Mouse (Mus musculus): ENCODE measurements around the gene Ica1.

Ica1 gene

DNA sequence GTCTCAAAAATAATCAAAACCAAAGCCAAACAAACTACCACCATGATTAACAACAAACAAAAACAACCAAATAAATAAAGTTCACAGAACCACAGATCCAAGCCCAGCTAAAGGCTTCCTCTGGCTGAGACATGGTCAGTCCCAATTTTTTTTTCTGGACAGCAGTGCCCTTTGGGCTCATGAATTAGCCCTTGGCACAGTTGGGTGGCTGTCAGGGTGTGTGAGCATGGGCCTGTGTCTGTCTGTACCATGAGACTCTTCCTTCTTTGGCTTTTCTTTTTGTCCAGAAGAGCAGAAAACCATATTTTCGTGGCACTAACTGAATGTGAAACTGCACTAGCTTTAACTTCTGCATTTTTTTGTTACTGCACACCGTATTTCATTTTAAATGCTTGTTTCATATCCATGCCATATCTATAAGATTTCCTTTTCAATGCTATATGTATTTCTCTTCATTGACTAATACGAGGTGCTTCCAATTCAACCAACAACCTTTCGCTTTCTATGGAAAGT is 34.0 kb downstream of the Ica1 start:
- no peak for DNase-seq (ENCODE audit: low read depth, low spot score)

DNA sequence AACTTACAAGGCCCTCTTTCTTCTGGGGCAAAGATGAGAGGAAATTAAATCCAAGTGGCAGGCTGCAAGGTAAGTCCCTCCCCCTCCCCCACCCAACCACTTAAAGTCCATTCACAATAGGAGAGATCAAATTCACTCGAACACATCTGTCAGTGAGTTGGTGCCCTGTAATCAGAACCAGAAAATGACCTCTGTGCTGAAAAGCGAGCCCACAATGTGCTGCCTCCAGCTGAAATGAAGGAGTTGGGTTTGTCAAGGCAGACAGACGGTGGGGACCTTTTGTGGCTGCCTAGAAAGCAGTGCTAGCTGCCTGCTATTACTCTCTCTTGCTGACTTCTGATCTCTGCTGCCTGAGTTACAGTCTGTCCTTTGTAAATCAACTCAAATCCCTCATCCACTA is 35.8 kb downstream of the Ica1 start:
- DNase-seq (ENCODE audit: low read depth, low spot score) = no peak

DNA sequence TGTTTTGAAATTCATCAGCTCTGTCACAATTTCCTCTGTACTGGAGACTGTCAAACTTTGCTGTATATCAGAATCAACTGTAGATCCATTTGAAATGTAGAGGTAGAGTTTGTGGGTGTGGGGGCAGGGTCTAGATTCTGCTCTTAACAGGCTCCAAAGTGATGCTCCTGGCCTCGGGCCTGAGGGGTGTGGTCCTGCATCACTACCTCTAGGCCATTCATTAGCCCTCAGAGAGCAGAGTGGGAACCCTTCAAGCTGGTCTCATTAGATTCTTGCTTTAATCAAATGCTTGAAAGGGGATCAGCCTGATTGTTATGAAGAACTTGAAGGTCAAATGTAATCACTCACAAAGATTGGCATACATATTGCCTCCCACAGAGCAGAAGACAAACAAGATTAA is 36.6 kb downstream of the Ica1 start:
- DNase-seq (ENCODE audit: low read depth, low spot score) = no peak

DNA sequence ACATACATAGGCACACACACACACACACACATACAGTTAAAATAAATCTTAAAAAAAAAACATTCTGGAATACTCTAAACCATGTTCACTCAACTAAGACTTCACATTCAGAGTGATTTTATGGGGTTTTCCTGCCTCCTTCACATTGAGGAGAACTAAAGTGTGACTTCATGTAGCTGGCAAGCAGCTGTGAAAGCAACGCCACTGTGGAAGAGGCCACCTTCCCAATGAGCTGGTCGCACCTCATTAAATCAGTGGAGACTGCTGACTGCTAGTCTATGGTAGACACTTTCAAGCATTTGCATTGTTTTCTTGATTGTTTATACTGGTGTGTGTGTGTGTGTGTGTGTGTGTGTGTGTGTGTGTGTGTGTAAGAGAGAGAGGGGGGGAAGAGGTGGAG is 38.2 kb downstream of the Ica1 start:
- no peak for DNase-seq (ENCODE audit: low read depth, low spot score)

DNA sequence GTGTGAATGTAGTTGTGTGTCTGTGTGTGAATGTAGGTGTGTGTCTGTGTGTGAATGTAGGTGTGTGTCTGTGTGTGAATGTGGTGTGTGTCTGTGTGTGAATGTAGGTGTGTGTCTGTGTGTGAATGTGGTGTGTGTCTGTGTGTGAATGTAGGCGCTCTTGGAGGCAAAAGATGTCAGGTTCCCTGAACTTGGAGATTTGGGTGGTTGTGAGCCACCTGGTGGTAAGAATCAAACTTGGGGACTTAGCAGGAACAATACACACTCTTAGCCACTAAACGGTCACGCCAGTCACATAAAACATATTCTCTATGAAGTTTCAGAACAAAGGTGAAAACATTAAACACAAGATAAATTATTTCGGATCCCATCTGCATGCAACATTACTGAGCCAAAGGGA is 39.9 kb downstream of the Ica1 start:
- no peak for DNase-seq (ENCODE audit: low read depth, low spot score)

DNA sequence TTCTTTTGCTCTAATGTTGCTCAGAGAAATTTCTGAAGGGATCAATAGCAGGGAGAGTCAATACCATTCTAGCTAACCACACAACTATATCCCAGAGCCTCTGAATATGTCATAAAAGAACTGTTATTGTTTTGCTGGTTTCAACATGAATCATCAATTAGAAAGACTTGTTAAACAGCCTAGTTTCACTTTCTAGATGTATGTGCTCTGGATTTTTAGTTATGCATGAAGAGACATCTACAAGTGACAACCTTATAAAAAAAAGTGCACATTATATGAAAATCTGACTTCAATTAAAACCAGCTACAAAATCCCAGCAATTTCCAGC is 41.8 kb downstream of the Ica1 start:
- no peak for DNase-seq (ENCODE audit: low read depth, low spot score)

DNA sequence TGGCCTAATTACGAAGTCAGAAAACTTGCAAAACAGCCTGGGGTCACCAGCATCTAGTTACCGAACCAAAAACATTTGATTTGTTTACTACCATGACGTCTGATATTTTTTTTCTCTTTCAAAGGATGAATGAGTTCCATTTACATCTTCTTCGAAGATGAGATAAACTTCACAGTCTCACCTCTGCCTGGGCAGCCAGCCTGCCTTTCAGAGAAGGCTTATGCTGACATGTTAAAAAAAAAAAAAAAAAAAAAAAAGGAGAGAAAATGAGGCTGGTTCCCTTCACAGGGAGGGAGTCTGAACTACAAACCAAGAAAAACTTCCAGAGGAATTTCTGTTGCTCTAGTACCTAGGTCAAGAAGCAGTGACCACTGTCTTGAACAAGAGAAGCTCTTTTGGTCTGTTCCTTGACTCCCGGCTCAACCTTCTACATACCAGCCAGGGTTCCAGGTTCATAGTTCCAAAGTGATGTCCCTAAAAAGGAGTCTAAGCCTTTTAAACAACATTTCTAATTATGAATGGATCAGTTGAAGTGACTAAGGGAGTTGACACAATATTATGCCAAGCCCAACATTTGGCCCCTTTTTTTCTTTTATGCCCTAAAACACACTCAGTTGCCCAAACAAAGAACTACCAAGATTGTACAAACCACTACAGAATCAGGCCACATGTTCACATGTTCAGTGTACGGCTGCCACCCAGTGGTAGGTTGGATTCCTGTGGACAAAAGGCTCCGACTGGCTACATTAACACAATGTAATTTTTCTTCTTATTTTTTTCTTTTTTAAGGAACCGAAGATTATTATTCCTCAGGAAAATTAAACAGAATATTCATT is 42.4 kb downstream of the Ica1 start:
- DNase-seq (ENCODE audit: low read depth, low spot score) = peak; percentile 47

DNA sequence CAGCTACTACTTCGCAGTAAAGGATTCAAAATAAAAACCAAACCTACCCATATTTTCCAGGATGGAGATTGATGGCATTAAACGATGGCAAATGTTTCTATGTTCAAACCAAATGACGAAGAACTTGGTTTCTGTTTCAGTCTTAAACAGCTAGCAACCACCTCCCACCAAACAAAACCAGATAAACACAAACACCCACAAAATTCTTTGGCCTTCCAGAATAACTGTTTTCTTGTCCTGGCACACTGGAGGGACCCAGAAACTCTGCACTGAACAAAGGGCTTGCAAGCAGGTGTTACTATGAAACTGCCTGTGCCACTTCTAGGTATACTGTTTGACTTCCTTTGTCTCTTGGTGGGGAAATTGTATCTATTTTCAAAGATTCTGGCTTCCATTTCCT is 43.2 kb downstream of the Ica1 start:
- DNase-seq (ENCODE audit: low read depth, low spot score) = no peak

DNA sequence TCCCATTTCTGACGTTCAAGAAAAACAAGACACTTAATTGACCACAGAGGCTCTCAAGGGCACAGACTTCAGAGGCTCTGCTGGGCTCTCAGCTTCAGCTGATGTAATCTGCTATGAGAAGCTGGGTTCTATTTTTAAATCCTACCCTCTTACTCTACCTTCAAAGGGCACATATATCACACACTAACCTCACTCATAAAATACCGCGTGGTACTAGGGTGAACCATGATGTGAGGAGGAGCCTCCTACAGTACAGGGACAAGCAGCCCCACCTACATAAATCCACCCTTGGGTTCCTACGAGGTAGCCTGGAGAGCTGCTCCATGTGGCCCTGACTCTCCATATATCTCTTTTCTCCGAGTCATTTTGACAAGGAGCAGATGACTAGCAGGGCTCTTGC is 45.8 kb downstream of the Ica1 start:
- no peak for DNase-seq (ENCODE audit: low read depth, low spot score)

DNA sequence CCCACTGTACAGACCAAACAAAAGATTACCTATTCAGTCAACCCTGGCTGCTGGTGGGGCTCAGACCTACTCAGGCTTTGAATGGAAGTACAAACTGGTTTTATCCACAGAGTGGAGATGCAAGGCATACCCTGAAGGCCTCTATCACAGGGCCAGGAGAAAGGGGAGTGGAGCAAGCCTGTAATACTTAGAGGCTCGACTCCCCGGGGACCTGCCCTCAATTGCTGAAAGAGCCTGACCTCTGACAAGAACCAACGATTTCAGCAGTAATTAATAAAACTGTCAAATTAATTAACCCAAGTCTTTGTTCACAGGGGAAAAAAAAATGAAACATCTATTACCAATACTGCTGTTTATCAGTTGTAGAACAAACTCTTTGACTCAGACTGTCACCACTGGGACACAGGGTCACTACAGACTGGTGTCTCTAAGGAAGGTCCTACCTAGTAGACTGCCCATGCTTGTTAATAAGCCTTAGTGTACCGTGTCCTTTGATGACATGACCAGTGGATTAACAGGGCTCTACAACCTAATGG is 46.6 kb downstream of the Ica1 start:
- no peak for DNase-seq (ENCODE audit: low read depth, low spot score)

DNA sequence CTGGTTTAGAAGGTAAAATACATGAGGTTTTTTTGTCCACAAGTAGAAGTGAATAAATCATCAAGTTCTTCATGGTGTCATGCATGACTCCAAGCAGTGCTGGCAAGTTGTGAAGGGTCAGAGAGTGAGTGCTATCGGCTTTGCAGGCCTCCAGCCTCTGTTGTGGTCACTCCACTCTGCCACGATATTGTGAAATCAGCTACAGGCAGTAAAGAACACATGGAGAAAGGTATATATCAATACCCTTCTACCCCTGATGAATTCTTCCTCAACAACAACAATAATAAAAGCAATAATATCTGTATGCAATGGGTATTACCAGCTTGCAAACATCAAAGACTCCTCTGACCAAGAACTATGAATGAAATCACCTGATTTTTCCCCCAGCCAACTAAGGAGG is 47.9 kb downstream of the Ica1 start:
- no peak for DNase-seq (ENCODE audit: low read depth, low spot score)

DNA sequence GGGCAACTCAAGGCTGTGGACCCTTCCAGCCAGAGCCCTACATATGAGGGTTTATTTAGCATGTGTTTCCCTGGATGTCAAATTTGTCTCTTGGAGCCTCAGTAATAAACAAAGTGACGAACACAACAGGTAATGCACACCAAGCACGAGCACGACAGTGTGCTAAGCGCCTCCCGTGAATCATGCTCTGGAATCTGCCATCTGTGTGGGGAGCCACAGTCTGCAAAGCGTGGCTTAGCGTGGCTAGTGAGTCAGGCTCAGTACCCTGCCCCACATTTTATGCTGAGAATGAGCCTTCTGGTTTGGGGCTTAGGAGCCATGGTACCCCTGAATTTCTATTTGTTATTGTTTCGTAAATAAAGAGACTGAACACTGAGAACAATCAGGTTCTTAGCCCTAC is 50.5 kb downstream of the Ica1 start:
- no peak for DNase-seq (ENCODE audit: low read depth, low spot score)

DNA sequence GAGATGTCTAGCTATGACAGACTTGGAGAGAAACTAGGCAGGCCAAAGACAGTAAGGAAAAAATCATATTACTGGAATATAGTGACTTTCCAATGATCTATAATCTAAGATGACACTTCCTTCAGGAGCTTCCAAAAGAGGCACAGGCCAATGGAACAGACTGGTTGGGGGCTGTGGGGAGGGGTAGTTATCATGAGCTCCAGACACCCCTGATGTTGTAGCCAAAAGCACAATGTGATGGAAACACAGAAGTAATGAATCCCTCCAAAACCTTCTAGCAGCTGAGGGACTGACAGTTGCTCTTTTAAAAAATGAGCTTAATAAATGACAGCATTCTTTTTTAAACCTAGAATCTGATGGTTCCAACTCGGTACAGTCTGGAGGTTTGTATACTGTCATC is 52.7 kb downstream of the Ica1 start:
- no peak for DNase-seq (ENCODE audit: low read depth, low spot score)

DNA sequence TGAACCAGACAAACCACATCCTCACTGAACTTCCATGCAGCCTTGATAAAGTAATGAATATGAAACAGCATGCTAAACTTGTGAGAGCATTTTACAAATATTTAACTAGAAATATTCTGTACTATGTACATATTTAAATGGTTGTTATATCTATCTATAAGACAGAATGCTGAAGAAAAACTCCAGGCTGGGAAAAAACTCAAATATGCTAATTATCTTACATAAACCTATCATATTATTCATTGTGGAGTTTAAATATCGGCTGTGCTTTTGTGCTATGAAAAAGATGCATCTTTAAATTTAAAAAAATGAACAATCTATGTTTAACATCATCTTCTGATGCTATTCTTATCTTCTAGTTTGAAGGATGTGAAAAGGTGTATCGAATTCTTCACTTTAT is 58.6 kb downstream of the Ica1 start:
- peak; percentile 50 for DNase-seq (ENCODE audit: low read depth, low spot score)

DNA sequence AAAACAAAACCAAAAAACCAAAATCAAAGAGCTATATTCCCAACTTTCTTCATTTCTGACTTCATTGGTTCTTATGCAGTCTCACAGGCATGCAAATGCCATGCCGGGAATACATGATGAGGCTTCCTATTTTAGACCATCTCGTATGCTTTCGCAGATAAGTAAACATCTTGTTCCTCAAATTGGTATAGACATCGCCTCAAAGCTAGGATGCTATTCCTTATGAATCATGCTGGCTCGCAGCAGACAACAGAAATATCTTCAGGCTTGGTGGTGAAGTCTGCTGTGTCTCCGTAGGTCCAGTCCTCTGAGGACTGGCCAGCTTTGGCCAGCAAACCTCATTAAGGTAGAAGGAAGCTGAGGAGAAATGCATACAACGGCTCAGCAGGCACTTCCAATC is 60.3 kb downstream of the Ica1 start:
- peak; percentile 50 for DNase-seq (ENCODE audit: low read depth, low spot score)

DNA sequence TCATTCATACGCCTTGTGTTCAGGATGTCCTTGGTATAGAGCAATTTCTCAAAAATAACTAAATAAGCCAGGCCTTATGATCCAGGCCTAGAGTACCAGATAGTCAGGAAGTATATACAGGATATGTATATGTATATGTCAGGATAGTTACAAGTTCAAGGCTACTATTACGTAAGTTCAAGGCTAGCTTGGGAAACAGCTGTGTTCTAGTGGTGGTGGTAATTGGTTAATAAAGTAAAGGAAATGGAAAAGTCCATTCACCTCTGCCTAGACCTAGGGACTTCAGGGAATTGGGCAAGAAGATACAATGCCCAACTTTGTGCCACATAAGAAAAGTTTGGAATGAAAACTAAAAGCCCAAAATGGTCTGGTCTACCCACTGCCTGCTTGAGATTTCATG is 61.7 kb downstream of the Ica1 start:
- DNase-seq (ENCODE audit: low read depth, low spot score) = no peak

DNA sequence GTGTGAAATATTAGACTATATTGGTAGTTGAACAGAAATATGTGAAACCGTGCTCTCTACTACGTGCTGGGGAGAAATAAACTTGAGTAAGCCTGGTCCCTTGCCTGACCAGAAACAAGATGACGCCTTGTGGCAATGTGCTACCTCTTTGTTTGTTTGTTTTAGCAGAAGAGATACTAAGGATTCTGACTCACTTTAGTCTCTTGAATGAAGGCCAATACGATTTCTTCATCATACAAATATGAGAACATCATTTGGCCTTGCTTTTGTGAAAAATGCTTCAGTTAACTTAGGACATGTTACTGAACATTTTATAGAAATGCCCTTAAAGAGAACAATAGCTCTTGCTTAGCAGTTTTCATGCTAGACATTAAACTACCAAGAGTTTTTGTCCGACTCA is 67.0 kb downstream of the Ica1 start:
- no peak for DNase-seq (ENCODE audit: low read depth, low spot score)

DNA sequence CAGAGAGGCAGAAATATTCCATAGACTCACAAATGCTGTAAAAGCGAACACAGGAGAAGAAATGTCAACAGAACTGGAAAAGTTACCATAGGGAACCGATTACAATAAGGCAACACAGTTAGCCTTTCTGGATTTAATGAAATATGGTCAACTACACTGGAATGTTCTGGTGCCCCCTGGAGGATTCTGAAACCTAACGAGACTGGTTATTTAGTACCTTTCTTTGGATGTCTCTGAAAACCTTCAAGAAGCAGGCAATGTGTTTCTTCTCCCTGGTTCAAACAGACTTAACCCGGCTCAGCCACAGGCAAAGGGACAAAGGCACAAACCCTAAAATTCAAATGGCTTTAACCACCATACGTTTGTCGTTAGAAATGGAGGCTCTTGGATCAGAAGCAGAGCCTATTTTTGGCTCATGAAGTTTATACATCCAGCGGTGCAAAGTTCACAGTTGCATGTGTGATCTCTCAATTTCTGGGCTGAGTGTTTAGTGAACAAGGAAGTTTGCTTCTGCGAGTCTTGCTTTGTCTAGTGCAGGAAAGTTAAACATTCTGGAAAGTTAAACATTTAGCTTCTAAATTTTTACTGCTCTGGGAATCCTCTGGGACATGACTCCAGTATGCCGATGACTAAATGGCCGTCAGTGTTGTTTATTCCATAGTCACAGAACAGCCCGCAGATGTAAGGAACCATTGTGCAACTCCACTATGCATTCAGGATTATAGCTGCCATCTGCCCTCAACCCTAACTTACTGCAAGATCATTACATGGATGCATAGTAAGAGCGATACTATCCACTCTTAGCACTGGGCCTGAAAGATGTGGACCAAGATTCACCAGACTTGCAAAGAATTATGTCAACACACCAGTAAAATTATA is 83.4 kb downstream of the Ica1 start:
- DNase-seq (ENCODE audit: low read depth, low spot score) = peak; percentile 31

DNA sequence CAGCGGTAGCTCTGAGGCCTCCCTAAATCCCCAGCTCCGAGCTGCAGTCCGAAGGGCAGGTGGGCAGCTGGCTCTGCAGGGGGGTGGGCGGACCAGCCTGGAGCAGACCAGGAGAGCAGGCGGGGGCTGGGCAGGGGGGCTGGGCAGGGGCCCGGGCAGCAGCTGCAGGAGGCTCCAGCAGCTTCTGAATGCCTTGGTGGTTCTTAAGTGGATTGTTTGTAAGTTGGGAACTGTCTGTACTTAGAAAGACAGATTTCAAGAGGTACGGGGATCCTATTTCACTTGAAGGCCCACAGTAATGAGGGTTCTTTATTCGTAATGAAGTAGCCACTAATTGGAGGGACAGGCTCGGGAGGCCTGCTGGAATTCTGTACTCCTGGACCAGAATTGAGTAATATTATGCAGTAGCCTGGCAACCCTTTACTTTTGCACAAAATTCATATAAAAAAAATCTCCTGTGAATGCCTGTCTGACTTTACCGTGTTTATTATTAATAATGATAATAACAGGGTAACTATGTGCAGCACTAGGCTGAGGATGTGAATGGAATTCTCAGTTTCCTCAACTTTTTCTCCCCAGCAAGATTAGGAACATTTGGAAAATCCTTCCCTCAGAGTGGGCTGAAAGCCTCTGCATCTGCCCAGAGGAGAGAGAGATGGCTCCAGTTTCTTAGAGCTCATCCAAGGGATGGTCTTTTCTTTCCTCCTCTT is 84.2 kb downstream of the Ica1 start:
- no peak for DNase-seq (ENCODE audit: low read depth, low spot score)

DNA sequence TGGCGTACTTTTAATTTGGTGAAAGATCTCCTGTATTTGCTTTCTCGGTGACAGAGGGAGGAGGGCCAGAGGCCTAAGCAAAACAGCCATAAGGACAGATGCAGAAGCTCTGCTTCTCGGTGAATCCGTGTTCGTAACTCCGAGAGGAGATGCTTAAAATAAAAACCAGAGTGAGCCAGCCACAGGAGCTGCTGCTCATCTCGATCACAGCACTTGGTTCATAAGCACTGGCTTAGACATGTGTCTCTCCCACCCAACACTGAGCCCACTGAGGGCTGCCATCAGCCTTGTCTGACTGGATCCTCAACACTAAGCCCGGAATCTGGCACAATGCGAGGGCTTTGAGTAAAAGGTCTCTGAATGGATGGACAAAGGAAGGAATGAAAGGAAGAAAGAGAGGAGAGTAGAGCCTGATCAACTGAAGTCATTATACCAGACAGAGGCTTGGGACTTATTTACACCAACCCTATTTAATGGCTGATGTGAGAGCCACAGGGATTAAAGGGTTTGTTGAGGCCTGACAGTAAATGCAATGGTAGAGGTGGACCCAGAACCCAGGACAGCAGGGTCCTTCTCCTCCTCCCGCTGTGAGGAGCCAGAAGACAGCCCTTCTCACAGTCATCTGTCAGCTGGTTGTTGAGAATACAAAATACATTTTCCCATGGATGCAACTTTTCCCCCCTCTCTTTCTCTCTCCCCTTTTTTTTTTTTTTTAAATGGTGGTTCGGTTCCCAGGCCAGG is 85.0 kb downstream of the Ica1 start:
- peak; percentile 31 for DNase-seq (ENCODE audit: low read depth, low spot score)
